Mouse (Mus musculus) MEL (cell line): ENCODE results near the gene Mybpc2. TPM values are rescaled to one million over a fixed set of nuclear protein-coding genes. Genes with fewer than 3 reads are reported as not detected.

Source experiments
- DNase-seq: peaks from one replicate; pipeline ENCODE4 v3.0.0; 2011; ENCODE audit warnings: low read depth, low spot score
- H3K27ac ChIP-seq: 2 replicates; pipeline ENCODE4 v1.5.1; 2012; ENCODE audit warnings: low read depth, mild to moderate bottlenecking, control low read depth, low read length, moderate library complexity; ENCODE audit not compliant: control insufficient read depth
- H3K27me3 ChIP-seq, 2 experiments: fragments of 150-350 bp in 1 of 2; sonication (generic) in 1 of 2; 2 replicates each; pipeline ENCODE4 v1.6.1; 2012; ENCODE audit warnings: low read length in 2 of 2, mild to moderate bottlenecking in 2 of 2, improper control_type of control experiment in 1 of 2, moderate library complexity in 1 of 2; ENCODE audit not compliant: insufficient read depth in 2 of 2, control insufficient read depth in 1 of 2
- H3K36me3 ChIP-seq, 2 experiments: 2 replicates each; pipeline ENCODE4 v1.6.1; 2012 to 2014; ENCODE audit warnings: low read length in 2 of 2, improper control_type of control experiment in 1 of 2, inconsistent platforms in 1 of 2, mild to moderate bottlenecking in 1 of 2; ENCODE audit not compliant: insufficient read depth in 2 of 2, control insufficient read depth in 1 of 2
- H3K4me1 ChIP-seq, 2 experiments: fragments of 150-350 bp in 1 of 2; sonication (generic) in 1 of 2; 2 replicates each; pipeline ENCODE4 v1.6.1; 2012; ENCODE audit warnings: low read length in 2 of 2, improper control_type of control experiment in 1 of 2, mild to moderate bottlenecking in 1 of 2; ENCODE audit not compliant: insufficient read depth in 2 of 2, control insufficient read depth in 1 of 2
- H3K4me3 ChIP-seq, 2 experiments: fragments of 150-350 bp in 1 of 2; sonication (generic) in 1 of 2; 2 replicates each; pipeline ENCODE4 v1.5.1; 2012; ENCODE audit warnings: low read depth in 2 of 2, low read length in 2 of 2, mild to moderate bottlenecking in 2 of 2, moderate library complexity in 2 of 2, control low read depth in 1 of 2, improper control_type of control experiment in 1 of 2; ENCODE audit not compliant: control insufficient read depth in 1 of 2, insufficient read depth in 1 of 2
- H3K79me2 ChIP-seq: 2 replicates; pipeline ENCODE4 v1.6.1; 2012; ENCODE audit warnings: mild to moderate bottlenecking, low read length, moderate library complexity; ENCODE audit not compliant: control insufficient read depth, poor library complexity, insufficient read depth
- H3K9ac ChIP-seq: 2 replicates; pipeline ENCODE4 v1.6.1; 2012; ENCODE audit warnings: low read depth, mild to moderate bottlenecking, control low read depth, low read length, moderate library complexity; ENCODE audit not compliant: control insufficient read depth, poor library complexity, severe bottlenecking
- H3K9me3 ChIP-seq: fragments of 150-350 bp; sonication (generic); replicated peaks from 2 replicates; pipeline ENCODE4 v1.6.1; 2012; ENCODE audit warnings: mild to moderate bottlenecking, low read length, improper control_type of control experiment, moderate library complexity; ENCODE audit not compliant: insufficient read depth
- CHD1 ChIP-seq: IDR thresholded peaks from 2 replicates; pipeline ENCODE4 v1.6.1; 2012; ENCODE audit warnings: low read depth, mild to moderate bottlenecking, inconsistent platforms, low read length, improper control_type of control experiment
- CHD2 ChIP-seq: IDR thresholded peaks from 2 replicates; pipeline ENCODE4 v1.6.1; 2011; ENCODE audit warnings: low read length, improper control_type of control experiment
- CTCF ChIP-seq, 3 experiments: IDR thresholded peaks in 2 of 3; conservative IDR thresholded peaks in 1 of 3; 2 replicates each; pipeline ENCODE4 v1.5.1; 2011 to 2012; ENCODE audit warnings: low read length in 3 of 3, low read depth in 2 of 3, mild to moderate bottlenecking in 2 of 3, improper control_type of control experiment in 1 of 3, inconsistent platforms in 1 of 3, mixed read lengths in 1 of 3, moderate library complexity in 1 of 3; ENCODE audit not compliant: control insufficient read depth in 1 of 3, insufficient read depth in 1 of 3, poor library complexity in 1 of 3, severe bottlenecking in 1 of 3
- E2F4 ChIP-seq: IDR thresholded peaks from 2 replicates; pipeline ENCODE4 v1.6.1; 2011; ENCODE audit warnings: low read depth, low read length, improper control_type of control experiment, borderline replicate concordance
- ETS1 ChIP-seq: IDR thresholded peaks from 2 replicates; pipeline ENCODE4 v1.6.1; 2012; ENCODE audit warnings: low read depth, mild to moderate bottlenecking, inconsistent platforms, low read length, improper control_type of control experiment, moderate library complexity
- GABPA ChIP-seq: IDR thresholded peaks from 2 replicates; pipeline ENCODE4 v1.6.1; 2012; ENCODE audit warnings: low read depth, mild to moderate bottlenecking, inconsistent platforms, low read length, improper control_type of control experiment, moderate library complexity
- HCFC1 ChIP-seq: IDR thresholded peaks from 2 replicates; pipeline ENCODE4 v1.6.1; 2012; ENCODE audit warnings: low read depth, mild to moderate bottlenecking, inconsistent platforms, low read length, improper control_type of control experiment, moderate library complexity
- MAFK ChIP-seq: IDR thresholded peaks from 2 replicates; pipeline ENCODE4 v1.6.1; 2011; ENCODE audit warnings: low read depth, mild to moderate bottlenecking, low read length, improper control_type of control experiment, borderline replicate concordance
- MAX ChIP-seq: IDR thresholded peaks from 2 replicates; pipeline ENCODE4 v1.6.1; 2011; ENCODE audit warnings: low read length, improper control_type of control experiment
- MYC ChIP-seq: IDR thresholded peaks from 2 replicates; pipeline ENCODE4 v1.6.1; 2011; ENCODE audit warnings: low read depth, mild to moderate bottlenecking, low read length, improper control_type of control experiment, moderate library complexity
- POLR2A ChIP-seq, 2 experiments: IDR thresholded peaks; 2 replicates each; pipeline ENCODE4 v1.6.1; 2011 to 2012; ENCODE audit warnings: low read length in 2 of 2, mild to moderate bottlenecking in 2 of 2, control low read depth in 1 of 2, improper control_type of control experiment in 1 of 2, low read depth in 1 of 2, moderate library complexity in 1 of 2; ENCODE audit not compliant: control insufficient read depth in 1 of 2, insufficient read depth in 1 of 2, poor library complexity in 1 of 2
- POLR2AphosphoS2 ChIP-seq: IDR thresholded peaks from 2 replicates; pipeline ENCODE4 v1.6.1; 2011; ENCODE audit warnings: low read length, improper control_type of control experiment
- POLR2AphosphoS5 ChIP-seq: IDR thresholded peaks from 2 replicates; pipeline ENCODE4 v1.6.1; 2012; ENCODE audit warnings: low read depth, borderline replicate concordance, mild to moderate bottlenecking, inconsistent platforms, low read length, moderate library complexity, mixed read lengths
- RAD21 ChIP-seq: IDR thresholded peaks from 2 replicates; pipeline ENCODE4 v1.6.1; 2011; ENCODE audit warnings: mild to moderate bottlenecking, low read depth, low read length, improper control_type of control experiment
- RCOR1 ChIP-seq: IDR thresholded peaks from 2 replicates; pipeline ENCODE4 v1.6.1; 2012; ENCODE audit warnings: low read depth, mild to moderate bottlenecking, inconsistent platforms, low read length, improper control_type of control experiment
- SMC3 ChIP-seq: IDR thresholded peaks from 2 replicates; pipeline ENCODE4 v1.6.1; 2011; ENCODE audit warnings: low read depth, low read length, improper control_type of control experiment
- TCF12 ChIP-seq: IDR thresholded peaks from 2 replicates; pipeline ENCODE4 v1.6.1; 2014; ENCODE audit warnings: low read depth, mild to moderate bottlenecking, inconsistent platforms, low read length, improper control_type of control experiment, moderate library complexity
- USF1 ChIP-seq: IDR thresholded peaks from 2 replicates; pipeline ENCODE4 v1.6.1; 2014; ENCODE audit warnings: low read depth, mild to moderate bottlenecking, inconsistent platforms, low read length, improper control_type of control experiment, moderate library complexity
- USF2 ChIP-seq, 2 experiments: IDR thresholded peaks; 2 replicates each; pipeline ENCODE4 v1.6.1; 2011 to 2012; ENCODE audit warnings: improper control_type of control experiment in 2 of 2, low read length in 2 of 2, borderline replicate concordance in 1 of 2, inconsistent platforms in 1 of 2, low read depth in 1 of 2, mild to moderate bottlenecking in 1 of 2; ENCODE audit not compliant: insufficient read depth in 1 of 2
- ZC3H11A ChIP-seq: IDR thresholded peaks from 2 replicates; pipeline ENCODE4 v1.6.1; 2012; ENCODE audit warnings: low read depth, mild to moderate bottlenecking, inconsistent platforms, low read length, improper control_type of control experiment
- polyA plus RNA-seq, 2 experiments: library from polyadenylated mRNA; stranded (reverse) in 1 of 2; unstranded in 1 of 2; fragments of >175 nt in 1 of 2; fragments of >200 nt in 1 of 2; gene quantifications; 2 replicates each; pipeline versions ENCODE4 v1.2.1 to v1.2.4; 2012; ENCODE audit warnings: low replicate concordance in 2 of 2, low read depth in 1 of 2; ENCODE audit not compliant: insufficient read length in 2 of 2, insufficient read depth in 1 of 2, missing spikeins in 1 of 2
- total RNA-seq: library from RNA; depleted of rRNA; stranded (reverse); fragments of 300-350 nt; gene quantifications from 2 replicates; pipeline ENCODE4 v1.2.3, GENCODE M21; 2012

Mybpc2 gene
- total and polyA plus RNA-seq, 3 experiments = not detected

DNA sequence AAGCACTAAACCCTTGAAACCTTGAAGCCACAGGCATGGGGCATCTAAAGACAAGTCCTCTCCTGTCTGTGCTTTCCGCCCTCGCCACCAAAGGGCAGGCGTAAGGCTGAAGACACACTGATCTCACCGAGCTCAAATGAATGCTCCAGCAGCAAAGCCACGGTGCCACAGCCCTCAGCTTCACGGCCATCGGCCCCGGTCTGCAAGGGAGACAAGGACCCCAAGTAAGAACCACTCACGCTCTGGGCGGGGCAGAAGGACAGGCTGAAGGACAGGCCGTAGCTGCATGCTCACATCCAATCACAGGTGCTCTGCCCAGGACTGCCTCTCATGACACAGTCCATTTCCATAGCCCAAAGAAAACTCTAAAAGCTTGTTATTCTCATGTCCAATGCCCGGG, 29.8 kb downstream of the Mybpc2 start (continued):
- TF ChIP-seq ETS1 (no peak), POLR2A (IDR thresholded peaks at IDR 0.05; ENCODE audit: control insufficient read depth in 1 of 2, insufficient read depth in 1 of 2, low read depth in 1 of 2, low read length in 2 of 2, poor library complexity in 1 of 2) (no peak), CHD2 (no peak), SMC3 (no peak)

DNA sequence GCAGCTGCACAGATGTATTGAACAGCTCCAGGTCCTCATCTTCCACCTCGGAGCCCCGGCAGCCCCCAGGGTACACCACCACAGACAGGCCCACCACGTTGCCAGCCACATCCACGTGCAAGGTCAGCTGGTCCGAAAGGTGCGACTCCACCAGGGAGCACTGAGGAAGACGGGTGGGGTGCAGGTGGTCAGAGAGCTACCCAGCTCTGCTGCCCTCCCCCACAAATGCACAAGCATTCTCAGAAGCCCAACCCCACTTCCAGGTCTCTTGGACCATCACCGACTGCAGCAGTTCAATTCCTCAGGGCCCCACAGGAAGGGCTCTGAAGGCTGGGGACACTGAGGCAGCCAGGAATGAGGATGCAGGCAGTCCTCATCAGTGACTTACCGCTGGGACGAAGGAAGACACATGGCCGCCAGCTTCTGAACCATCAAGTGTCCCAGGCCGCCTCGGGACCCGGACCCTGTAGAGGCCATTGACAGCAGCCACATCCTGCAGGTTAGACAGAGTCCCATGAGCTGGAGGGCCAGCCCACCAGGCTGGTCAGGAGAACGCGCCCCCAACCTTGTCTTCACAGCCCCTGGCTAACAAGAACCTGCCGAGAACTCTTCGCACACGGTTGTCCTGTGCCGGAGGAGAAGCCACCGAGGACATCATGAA, 32.2 kb downstream of the Mybpc2 start:
- TF ChIP-seq USF1 (no peak), MAX (no peak), TCF12 (no peak), RAD21 (no peak), RCOR1 (no peak), HCFC1 (no peak), SMC3 (no peak), POLR2AphosphoS2 (no peak), USF2 (IDR thresholded peaks at IDR 0.05; ENCODE audit: borderline replicate concordance in 1 of 2, insufficient read depth in 1 of 2, low read depth in 1 of 2, low read length in 2 of 2) (no peak), MAFK (no peak), E2F4 (no peak), ZC3H11A (no peak), GABPA (no peak), CTCF (IDR thresholded peaks at IDR 0.05 in 2 of 3, conservative IDR thresholded peaks at IDR 0.05 in 1 of 3; ENCODE audit: control insufficient read depth in 1 of 3, insufficient read depth in 1 of 3, low read depth in 2 of 3, low read length in 3 of 3, poor library complexity in 1 of 3, severe bottlenecking in 1 of 3) (no peak), ETS1 (no peak), CHD1 (no peak)
- H3K9ac ChIP-seq = no peak overlapping the region
- DNase-seq = no peak
- H3K27ac ChIP-seq = no peak overlapping the region
- no peaks in the 10 kb centered on the region for H3K27me3 ChIP-seq
- H3K9me3 ChIP-seq = no peaks in the 10 kb centered on the region
- peaks cover 15% of the 10 kb centered on the region for H3K79me2 ChIP-seq
- H3K4me3 ChIP-seq = no peak overlapping the region
- H3K36me3 ChIP-seq = peaks cover 0 to 4% of the 10 kb centered on the region in 2 experiments; a peak in 3 of 4 replicates
- peaks cover 0 to 10% of the 10 kb centered on the region in 2 experiments; a peak in 2 of 4 replicates for H3K4me1 ChIP-seq

- TF ChIP-seq POLR2AphosphoS5 (no peak), CTCF (IDR thresholded peaks at IDR 0.05 in 2 of 3, conservative IDR thresholded peaks at IDR 0.05 in 1 of 3; ENCODE audit: control insufficient read depth in 1 of 3, insufficient read depth in 1 of 3, low read depth in 2 of 3, low read length in 3 of 3, poor library complexity in 1 of 3, severe bottlenecking in 1 of 3) (no peak), MYC (no peak)
- H3K36me3 ChIP-seq = peaks cover 0 to 4% of the 10 kb centered on the region in 2 experiments; a peak in 3 of 4 replicates
Observed at GRCm38 (mm10) chr7:44491391-44491790, 33.1 kb downstream of the Mybpc2 start.

More at GRCm38 (mm10) chr7:44491391-44491790, 33.1 kb downstream of the Mybpc2 start:
- no peak overlapping the region for H3K9ac ChIP-seq
- no peaks in the 10 kb centered on the region for H3K9me3 ChIP-seq
- H3K4me3 ChIP-seq = no peak overlapping the region
- no peak overlapping the region for H3K27ac ChIP-seq
- no peaks in the 10 kb centered on the region for H3K27me3 ChIP-seq
- no peak for DNase-seq
- peaks cover 15% of the 10 kb centered on the region for H3K79me2 ChIP-seq
- peaks cover 0 to 10% of the 10 kb centered on the region in 2 experiments; a peak in 2 of 4 replicates for H3K4me1 ChIP-seq
